Mouse (Mus musculus) kidney, adult 2 months (tissue): Measurements from ENCODE around the gene Btnl10.

Experiments
- CTCF ChIP-seq: fragments of 200-500 bp; conservative IDR thresholded peaks from 2 replicates; pipeline ENCODE4 v1.5.1; 2011; ENCODE audit warnings: low read depth, mild to moderate bottlenecking, control low read depth, low read length, moderate library complexity, mixed read lengths; ENCODE audit not compliant: insufficient read depth, insufficient read length
- POLR2A ChIP-seq: fragments of 200-500 bp; IDR thresholded peaks from one replicate; pipeline ENCODE4 v1.6.1; 2011; ENCODE audit warnings: low read depth, low read length, control low read depth

- TF ChIP-seq CTCF = no peak; the same call in 1 of the 2 replicates
- TF ChIP-seq POLR2A = no peak
These were observed 3.2 kb upstream of the Btnl10 start for GRCm38 (mm10) chr11:58914461-58915028.
